Mouse (Mus musculus) embryo, embryonic 11.5 days (tissue): ENCODE results near the gene Akt2.
"Not testable (repeated sequence)": the region's sequence is repeated elsewhere in the genome, so short reads cannot be mapped to it uniquely, and the experiment has no call there.

Experiments used
- DNase-seq: peaks from one replicate; pipeline ENCODE4 v3.0.0-alpha.2; 2012; ENCODE audit warnings: low read depth, low spot score

Akt2 gene

GRCm38 (mm10) chr7:27612940-27613339 is 21.6 kb downstream of the Akt2 start:
- DNase-seq: no peak

- DNase-seq: no peak
Observed at GRCm38 (mm10) chr7:27613751-27614499, 22.6 kb downstream of the Akt2 start.

- DNase-seq: no peak
Observed at GRCm38 (mm10) chr7:27621028-27621427, 29.7 kb downstream of the Akt2 start.

- DNase-seq: no peak
Observed at GRCm38 (mm10) chr7:27622234-27622633, 30.9 kb downstream of the Akt2 start.

GRCm38 (mm10) chr7:27624967-27625366 is 33.6 kb downstream of the Akt2 start:
- DNase-seq: no peak

- no peak for DNase-seq
Observed at GRCm38 (mm10) chr7:27627707-27628106, 36.4 kb downstream of the Akt2 start.

GRCm38 (mm10) chr7:27628190-27628589 is 36.8 kb downstream of the Akt2 start:
- no peak for DNase-seq

- DNase-seq: not testable (repeated sequence)
Observed at GRCm38 (mm10) chr7:27628816-27629215, 37.5 kb downstream of the Akt2 start.

- no peak for DNase-seq
Observed at GRCm38 (mm10) chr7:27631439-27631838, 40.1 kb downstream of the Akt2 start.

GRCm38 (mm10) chr7:27633166-27633565 is 41.8 kb downstream of the Akt2 start:
- no peak for DNase-seq

GRCm38 (mm10) chr7:27634691-27635090 is 43.3 kb downstream of the Akt2 start:
- DNase-seq: no peak

- DNase-seq: not testable (repeated sequence)
Observed at GRCm38 (mm10) chr7:27635094-27635493, 43.7 kb downstream of the Akt2 start.

- no peak for DNase-seq
Observed at GRCm38 (mm10) chr7:27644471-27644870, 53.1 kb downstream of the Akt2 start.

GRCm38 (mm10) chr7:27646516-27646915 is 55.2 kb downstream of the Akt2 start:
- DNase-seq: no peak

- no peak for DNase-seq
Observed at GRCm38 (mm10) chr7:27647281-27648002, 56.1 kb downstream of the Akt2 start.

- no peak for DNase-seq
Observed at GRCm38 (mm10) chr7:27649723-27650122, 58.4 kb downstream of the Akt2 start.

GRCm38 (mm10) chr7:27650949-27651348 is 59.6 kb downstream of the Akt2 start:
- DNase-seq: peak; percentile 71

- peak; percentile 50 for DNase-seq
Observed at GRCm38 (mm10) chr7:27653681-27654437, 62.5 kb downstream of the Akt2 start, which contains the start of gene Ttc9b. TSS of gene Ttc9b (plus strand) at chr7:27653915.

GRCm38 (mm10) chr7:27654607-27655276 is 63.4 kb downstream of the Akt2 start:
- no peak for DNase-seq

- DNase-seq: no peak
Observed at GRCm38 (mm10) chr7:27655545-27655944, 64.2 kb downstream of the Akt2 start.

GRCm38 (mm10) chr7:27656600-27656999 is 65.2 kb downstream of the Akt2 start:
- no peak for DNase-seq
